Mouse (Mus musculus) hindbrain, embryonic 16.5 days (tissue): Measurements from ENCODE around the gene Lingo3. TPM values are rescaled to one million over a fixed set of nuclear protein-coding genes. Genes with fewer than 3 reads are reported as not detected.

ENCODE experiments used
- ATAC-seq: fragments of 200-750 bp; cut with Nextera tagmentation; 2 replicates; pipeline ENCODE4 v1.8.0; 2017; ENCODE audit warnings: moderate TSS enrichment, moderate library complexity
- H3K27ac ChIP-seq: fragments of 300-500 bp; sonication (generic); 2 replicates; pipeline ENCODE4 v1.5.1; 2014; ENCODE audit warnings: low read depth, mild to moderate bottlenecking, control low read depth, low read length, moderate library complexity
- H3K27me3 ChIP-seq: fragments of 300-500 bp; sonication (generic); replicated peaks from 2 replicates; pipeline ENCODE4 v1.6.1; 2014; ENCODE audit warnings: low read length; ENCODE audit not compliant: control insufficient read depth, insufficient read depth
- H3K36me3 ChIP-seq: fragments of 300-500 bp; sonication (generic); 2 replicates; pipeline ENCODE4 v1.6.1; 2014; ENCODE audit warnings: mild to moderate bottlenecking, low read length, moderate library complexity, mixed read lengths; ENCODE audit not compliant: control insufficient read depth, insufficient read depth
- H3K4me1 ChIP-seq: fragments of 300-500 bp; sonication (generic); 2 replicates; pipeline ENCODE4 v1.6.1; 2014; ENCODE audit warnings: low read depth, low read length; ENCODE audit not compliant: control insufficient read depth, insufficient read depth
- H3K4me2 ChIP-seq: fragments of 300-500 bp; sonication (generic); 2 replicates; pipeline ENCODE4 v1.6.1; 2014; ENCODE audit warnings: mild to moderate bottlenecking, low read length, control low read depth, moderate library complexity
- H3K4me3 ChIP-seq: fragments of 300-500 bp; sonication (generic); 2 replicates; pipeline ENCODE4 v1.5.1; 2014; ENCODE audit warnings: mild to moderate bottlenecking, low read length, control low read depth, moderate library complexity
- H3K9ac ChIP-seq: fragments of 300-500 bp; sonication (generic); 2 replicates; pipeline ENCODE4 v1.6.1; 2014; ENCODE audit warnings: low read depth, mild to moderate bottlenecking, control low read depth, low read length, moderate library complexity
- H3K9me3 ChIP-seq: fragments of 300-500 bp; sonication (generic); 2 replicates; pipeline ENCODE4 v1.6.1; 2014; ENCODE audit warnings: mild to moderate bottlenecking, low read length, moderate library complexity; ENCODE audit not compliant: control insufficient read depth
- WGBS: fragments of 180-500 bp; shearing (Covaris S2); extraction: QIAGEN DNeasy Blood & Tissue Kit; methylation state at CpG from one replicate; pipeline ENCODE4 v1.1.7; 2014; 5-methylcytosine and 5-hydroxymethylcytosine counted together
- polyA plus RNA-seq: library from polyadenylated mRNA; unstranded; fragments of >200 nt; fragmentation: Nextera tagmentation; extraction: Ambion mirVana; gene quantifications from 2 replicates; pipeline ENCODE4 v1.2.1, GENCODE M21; 2015

The Lingo3 gene
- 22.1 and 23.3 TPM in 2 replicates for polyA plus RNA-seq

DNA sequence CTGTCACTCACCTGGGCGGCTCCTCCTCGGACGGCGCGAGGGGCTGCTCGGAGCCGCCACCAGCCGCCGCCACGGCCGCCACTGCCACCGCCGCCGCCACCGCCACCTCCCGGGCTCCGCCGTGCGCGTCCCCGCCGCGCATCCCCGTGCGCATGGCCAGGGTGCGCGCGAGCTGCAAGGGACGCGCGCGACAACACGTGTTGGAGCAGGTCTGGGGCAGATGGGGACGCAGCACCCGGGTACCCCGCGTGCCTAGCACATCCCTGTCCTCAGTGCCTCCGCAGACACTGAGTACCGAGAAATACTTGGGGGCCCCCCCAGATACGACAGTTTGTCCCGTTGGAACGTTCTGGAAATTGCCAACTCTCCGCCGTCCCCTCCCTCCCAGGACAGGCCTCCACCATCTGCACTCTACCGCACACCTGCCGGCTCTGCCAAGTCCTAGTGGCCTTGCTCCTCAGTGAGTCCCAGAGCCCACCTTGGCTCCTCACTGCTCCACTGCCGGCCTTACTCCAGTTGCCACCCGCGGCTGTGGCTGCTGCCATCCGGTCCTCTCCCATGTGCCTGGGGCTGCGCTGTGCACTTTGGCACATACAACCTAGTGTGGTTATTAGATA is at the start of gene Lingo3:
TSS of gene Lingo3 (minus strand) at position 109 of the 617 bp plus-strand sequence.
- H3K4me1 ChIP-seq, result peaks cover 13% of the 10 kb centered on the region
- no peak within 1 kb of the TSS; the same call in 1 of the 2 replicates for H3K27ac ChIP-seq
- no peaks in the 10 kb centered on the region for H3K9me3 ChIP-seq
- H3K4me3 ChIP-seq, result peak within 1 kb of the TSS; percentile 68
- H3K36me3 ChIP-seq, result no peaks in the 10 kb centered on the region
- WGBS, result 4% methylated on average over 30 of the region's 51 CpGs
- H3K9ac ChIP-seq, result peak within 1 kb of the TSS; percentile 74
- H3K4me2 ChIP-seq, result peak within 1 kb of the TSS; percentile 84
- peak; percentile 56 for ATAC-seq
- H3K27me3 ChIP-seq, result peaks cover 15% of the 10 kb centered on the region

DNA sequence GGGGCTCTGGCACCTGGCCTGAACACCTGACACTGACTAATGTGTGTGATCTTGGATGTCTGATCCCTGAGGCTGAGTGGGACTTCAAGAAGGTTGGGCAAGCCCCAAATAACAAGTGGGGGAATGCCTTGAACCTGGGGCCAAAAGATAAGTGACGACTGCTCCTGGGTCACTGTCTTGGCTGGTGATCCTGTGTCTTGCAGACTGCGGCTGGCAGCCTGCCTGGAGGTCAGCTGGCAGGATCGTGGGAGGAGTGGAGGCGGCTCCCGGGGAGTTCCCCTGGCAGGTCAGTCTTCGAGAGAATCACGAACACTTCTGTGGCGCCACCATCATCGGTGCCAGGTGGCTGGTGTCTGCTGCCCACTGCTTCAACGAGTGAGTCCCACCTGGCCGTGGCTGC is 43.3 kb upstream of the Lingo3 start:
- no peak for ATAC-seq
- WGBS, result 53% methylated on average over 10 of the region's 11 CpGs
- H3K4me1 ChIP-seq, result no peaks in the 10 kb centered on the region
- no peaks in the 10 kb centered on the region for H3K36me3 ChIP-seq
- H3K4me3 ChIP-seq, result no peak overlapping the region
- H3K27ac ChIP-seq, result no peak overlapping the region
- no peak overlapping the region for H3K4me2 ChIP-seq
- H3K27me3 ChIP-seq, result peaks cover 2% of the 10 kb centered on the region
- no peak overlapping the region for H3K9ac ChIP-seq
- H3K9me3 ChIP-seq, result no peaks in the 10 kb centered on the region

DNA sequence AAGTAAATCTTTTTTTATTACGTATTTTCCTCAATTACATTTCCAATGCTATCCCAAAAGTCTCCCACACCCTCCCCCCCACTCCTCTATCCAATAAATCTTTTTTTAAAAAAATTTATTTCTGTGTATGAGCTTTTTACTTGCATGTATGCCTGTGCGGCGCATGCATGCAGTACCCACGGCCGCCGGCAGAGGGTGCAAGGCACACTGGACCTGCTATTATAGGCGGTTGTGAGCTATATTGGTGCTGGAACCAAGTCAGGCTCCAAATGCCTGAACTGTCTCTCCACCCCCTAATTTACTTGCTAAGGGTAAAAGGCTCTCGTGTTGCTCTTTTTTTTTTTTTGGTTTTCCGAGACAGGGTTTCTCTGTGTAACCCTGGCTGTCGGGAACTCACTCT is 37.5 kb upstream of the Lingo3 start:
- Histone ChIP-seq H3K4me2 (no peak overlapping the region), H3K4me1 (no peaks in the 10 kb centered on the region), H3K9ac (no peak overlapping the region), H3K9me3 (peaks cover 2% of the 10 kb centered on the region; the same call in 1 of the 2 replicates), H3K36me3 (no peaks in the 10 kb centered on the region), H3K27ac (no peak overlapping the region), H3K27me3 (no peaks in the 10 kb centered on the region), H3K4me3 (no peak overlapping the region)
- 27% methylated on average over 10 of the region's 10 CpGs for WGBS
- ATAC-seq, result no peak

DNA sequence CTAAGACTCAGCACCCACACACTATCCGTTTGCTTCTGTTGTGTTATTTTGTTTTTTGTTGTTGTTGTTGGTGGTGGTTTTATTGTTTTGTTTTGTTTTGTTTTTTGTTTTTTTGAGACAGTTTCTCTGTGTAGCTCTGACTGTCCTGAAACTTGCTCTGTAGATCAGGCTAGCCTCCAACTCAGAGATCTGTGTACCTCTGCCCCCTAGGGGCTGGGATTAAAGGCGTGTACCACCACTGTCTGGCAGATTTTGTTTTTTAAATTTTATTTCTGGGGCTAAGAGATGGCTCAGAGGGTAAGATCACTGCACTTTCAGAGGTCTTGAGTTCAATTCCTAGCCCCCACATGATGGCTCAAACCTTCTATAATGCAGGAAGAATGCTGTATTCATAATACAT is 37.1 kb upstream of the Lingo3 start:
- no peak for ATAC-seq
- no peak overlapping the region for H3K9ac ChIP-seq
- H3K27ac ChIP-seq, result no peak overlapping the region
- no peaks in the 10 kb centered on the region for H3K36me3 ChIP-seq
- H3K4me3 ChIP-seq, result no peak overlapping the region
- H3K4me2 ChIP-seq, result no peak overlapping the region
- no peaks in the 10 kb centered on the region for H3K4me1 ChIP-seq
- 82% methylated on average over 2 of the region's 2 CpGs for WGBS
- H3K9me3 ChIP-seq, result peaks cover 2% of the 10 kb centered on the region; the same call in 1 of the 2 replicates
- no peaks in the 10 kb centered on the region for H3K27me3 ChIP-seq

DNA sequence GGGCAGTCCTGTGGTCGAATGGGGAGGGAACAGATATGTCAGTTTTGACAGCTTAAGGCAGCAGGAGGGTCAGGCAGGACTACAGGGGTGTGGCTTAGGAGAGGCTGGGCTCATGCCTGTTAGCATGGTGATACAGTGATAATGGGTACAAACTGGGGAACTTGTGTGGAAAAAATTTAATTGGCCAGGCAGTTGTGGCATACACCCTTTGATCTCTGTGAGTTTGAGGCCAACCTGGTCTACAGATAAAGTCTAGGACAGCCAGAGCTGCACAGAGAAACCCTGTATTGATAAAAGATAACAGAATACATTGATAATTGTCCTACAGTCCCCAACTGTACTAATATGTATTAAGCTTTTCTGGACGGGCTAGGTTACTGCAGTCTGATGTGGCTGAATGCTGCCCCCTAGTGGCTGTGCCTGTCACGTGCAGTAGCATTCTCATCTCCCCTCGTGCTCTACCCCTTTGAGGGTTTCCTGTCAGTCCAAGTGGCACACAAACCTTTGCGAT is 36.3 kb upstream of the Lingo3 start:
- Histone ChIP-seq H3K9me3 (peaks cover 2% of the 10 kb centered on the region; the same call in 1 of the 2 replicates), H3K4me3 (no peak overlapping the region), H3K9ac (no peak overlapping the region), H3K4me2 (no peak overlapping the region), H3K27ac (no peak overlapping the region), H3K27me3 (no peaks in the 10 kb centered on the region), H3K4me1 (no peaks in the 10 kb centered on the region), H3K36me3 (no peaks in the 10 kb centered on the region)
- 23% methylated on average over 5 of the region's 5 CpGs for WGBS
- ATAC-seq, result no peak

DNA sequence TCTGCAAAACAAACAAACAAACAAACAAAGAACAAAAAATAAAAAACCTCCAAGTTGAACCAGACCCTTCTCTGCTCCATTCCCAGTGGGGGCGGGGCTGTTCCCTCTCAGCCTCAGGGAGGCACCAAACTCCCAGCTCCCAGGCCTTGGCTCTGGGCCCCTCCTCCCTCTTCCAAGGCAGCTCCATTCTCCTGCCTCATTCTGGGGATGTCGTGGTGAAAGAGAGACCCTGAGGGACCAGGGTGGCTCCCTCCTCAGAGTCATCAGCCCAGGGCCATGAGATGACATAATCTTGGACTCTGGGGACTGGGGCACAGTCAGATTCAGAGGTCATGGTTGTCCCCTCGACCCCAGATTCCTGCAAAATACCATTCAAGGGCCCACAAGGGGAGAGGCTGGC is 32.8 kb upstream of the Lingo3 start:
- Histone ChIP-seq H3K4me1 (no peaks in the 10 kb centered on the region), H3K27me3 (no peaks in the 10 kb centered on the region; the same call in 1 of the 2 replicates), H3K4me2 (no peak overlapping the region), H3K9ac (no peak overlapping the region), H3K9me3 (peaks cover 2% of the 10 kb centered on the region; the same call in 1 of the 2 replicates), H3K27ac (no peak overlapping the region), H3K36me3 (no peaks in the 10 kb centered on the region), H3K4me3 (no peak overlapping the region)
- WGBS, result 26% methylated on average over 3 of the region's 3 CpGs
- no peak for ATAC-seq

DNA sequence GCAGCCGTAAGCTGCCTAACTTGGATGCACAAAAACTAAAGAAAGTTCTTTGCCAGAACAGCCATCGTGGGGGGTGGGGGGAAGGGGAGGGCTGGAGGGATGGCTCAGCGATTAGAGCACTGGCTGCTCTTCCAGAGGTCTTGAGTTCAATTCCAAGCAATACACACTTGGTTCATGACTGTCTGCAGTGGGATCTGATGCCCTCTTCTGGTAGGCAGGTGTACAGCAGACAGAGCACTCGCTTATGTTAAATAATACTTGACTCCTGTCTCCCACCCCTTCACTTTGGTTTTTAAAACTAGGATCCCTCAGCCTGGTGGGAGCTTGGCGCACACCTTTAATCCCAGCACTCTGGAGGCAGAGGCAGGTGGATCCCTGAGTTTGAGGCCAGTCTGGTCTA is 32.2 kb upstream of the Lingo3 start:
- no peak overlapping the region for H3K9ac ChIP-seq
- no peak overlapping the region for H3K4me3 ChIP-seq
- H3K27ac ChIP-seq, result no peak overlapping the region
- H3K27me3 ChIP-seq, result no peaks in the 10 kb centered on the region; the same call in 1 of the 2 replicates
- peaks cover 2% of the 10 kb centered on the region; the same call in 1 of the 2 replicates for H3K9me3 ChIP-seq
- ATAC-seq, result no peak
- no peaks in the 10 kb centered on the region for H3K36me3 ChIP-seq
- WGBS, result 29% methylated on average over 5 of the region's 5 CpGs
- H3K4me1 ChIP-seq, result no peaks in the 10 kb centered on the region
- no peak overlapping the region for H3K4me2 ChIP-seq

DNA sequence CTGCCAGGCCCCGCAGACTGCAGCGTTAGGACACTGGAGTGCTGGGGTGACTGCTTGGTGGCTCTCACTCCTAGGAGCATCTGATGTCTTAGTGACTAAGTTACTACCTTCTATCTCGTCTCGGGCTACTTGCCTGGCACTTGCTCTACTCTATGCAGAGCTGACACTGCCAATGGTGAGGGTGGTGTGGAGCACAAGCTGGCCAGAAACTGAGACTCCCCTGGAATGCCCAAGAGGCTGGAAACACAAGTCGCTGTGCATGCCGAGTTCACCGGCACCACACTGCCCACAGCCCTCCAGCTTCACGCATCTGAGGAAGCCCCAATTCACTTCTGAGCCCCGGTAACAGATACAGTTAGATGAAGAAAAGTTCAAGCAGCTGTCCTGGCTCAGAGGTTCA is 30.2 kb upstream of the Lingo3 start:
- no peak overlapping the region for H3K4me3 ChIP-seq
- no peak overlapping the region for H3K4me2 ChIP-seq
- no peak overlapping the region; the same call in 1 of the 2 replicates for H3K9ac ChIP-seq
- no peak overlapping the region for H3K27ac ChIP-seq
- no peaks in the 10 kb centered on the region for H3K36me3 ChIP-seq
- WGBS, result 65% methylated on average over 9 of the region's 9 CpGs
- no peaks in the 10 kb centered on the region; the same call in 1 of the 2 replicates for H3K27me3 ChIP-seq
- H3K9me3 ChIP-seq, result no peaks in the 10 kb centered on the region
- ATAC-seq, result no peak
- H3K4me1 ChIP-seq, result no peaks in the 10 kb centered on the region

DNA sequence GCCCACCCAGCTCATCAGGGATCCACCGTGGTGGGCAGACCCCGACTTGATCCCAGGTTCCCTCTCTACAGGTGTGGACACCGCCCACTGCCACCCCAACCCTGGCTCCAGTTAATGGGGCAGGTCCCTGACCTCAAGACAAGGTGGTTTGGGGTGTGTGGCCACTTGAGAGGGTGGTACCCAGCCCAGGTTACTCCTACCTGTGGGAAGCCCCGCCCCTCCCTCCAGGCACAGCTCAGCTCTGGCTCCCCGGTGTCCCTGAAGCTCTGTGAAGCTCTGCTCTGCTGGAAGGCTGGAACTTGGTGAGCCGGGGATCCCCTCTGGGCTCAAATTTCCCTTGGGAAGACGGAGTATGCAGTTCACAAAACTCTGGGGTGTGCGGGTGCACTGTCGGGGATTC is 27.7 kb upstream of the Lingo3 start, which contains the start of gene Tmprss9:
TSS of gene Tmprss9 (plus strand) at position 268 of the 400 bp plus-strand sequence.
- no peaks in the 10 kb centered on the region; the same call in 1 of the 2 replicates for H3K27me3 ChIP-seq
- no peak within 1 kb of the TSS for H3K9ac ChIP-seq
- no peak for ATAC-seq
- peaks cover 16% of the 10 kb centered on the region for H3K36me3 ChIP-seq
- no peaks in the 10 kb centered on the region for H3K4me1 ChIP-seq
- no peaks in the 10 kb centered on the region for H3K9me3 ChIP-seq
- H3K4me3 ChIP-seq, result no peak within 1 kb of the TSS
- 32% methylated on average over 9 of the region's 9 CpGs for WGBS
- H3K27ac ChIP-seq, result no peak within 1 kb of the TSS
- H3K4me2 ChIP-seq, result no peak within 1 kb of the TSS
